Mouse (Mus musculus): ENCODE measurements around the gene Ttc39b. TPM values are rescaled to one million over a fixed set of nuclear protein-coding genes. Genes with fewer than 3 reads are reported as not detected.
A peak's percentile ranks its signal among the peaks of the same experiment; 100 is the strongest.

Gene Ttc39b
- polyA plus RNA-seq, 1 experiment, result 20.8 TPM

- no peak overlapping the region for H3K4me3 ChIP-seq (ENCODE audit: insufficient read depth, low read length)
- peak overlapping the region; percentile 59; the same call in 1 of the 2 replicates for H3K27ac ChIP-seq (ENCODE audit: insufficient read depth, low read length)
- peaks cover 2% of the 10 kb centered on the region for H3K4me1 ChIP-seq (ENCODE audit: control insufficient read depth, insufficient read depth, low read length)
- TF ChIP-seq CTCF (IDR thresholded peaks at IDR 0.05; ENCODE audit: extremely low read depth, insufficient read depth, low read length) (no peak), POLR2A (IDR thresholded peaks at IDR 0.05; ENCODE audit: extremely low read depth, insufficient read depth, low read length) (no peak)
These were observed 19.2 kb upstream of the Ttc39b start for GRCm38 (mm10) chr4:83343146-83343823.

- TF ChIP-seq POLR2A (IDR thresholded peaks at IDR 0.05; ENCODE audit: extremely low read depth, insufficient read depth, low read length) (no peak), CTCF (IDR thresholded peaks at IDR 0.05; ENCODE audit: extremely low read depth, insufficient read depth, low read length) (no peak)
- no peak overlapping the region for H3K27ac ChIP-seq (ENCODE audit: insufficient read depth, low read length)
- no peak overlapping the region for H3K4me3 ChIP-seq (ENCODE audit: insufficient read depth, low read length)
- H3K4me1 ChIP-seq (ENCODE audit: control insufficient read depth, insufficient read depth, low read length), result peaks cover 2% of the 10 kb centered on the region
These were observed 18.4 kb upstream of the Ttc39b start for GRCm38 (mm10) chr4:83342268-83342970.

GRCm38 (mm10) chr4:83339393-83339792, 15.3 kb upstream of the Ttc39b start:
- Histone ChIP-seq H3K4me3 (ENCODE audit: insufficient read depth, low read length) (no peak overlapping the region), H3K4me1 (ENCODE audit: control insufficient read depth, insufficient read depth, low read length) (peaks cover 2% of the 10 kb centered on the region), H3K27ac (ENCODE audit: insufficient read depth, low read length) (no peak overlapping the region)
- TF ChIP-seq POLR2A (IDR thresholded peaks at IDR 0.05; ENCODE audit: extremely low read depth, insufficient read depth, low read length) (no peak), CTCF (IDR thresholded peaks at IDR 0.05; ENCODE audit: extremely low read depth, insufficient read depth, low read length) (no peak)

- Histone ChIP-seq H3K4me1 (ENCODE audit: control insufficient read depth, insufficient read depth, low read length) (no peaks in the 10 kb centered on the region), H3K4me3 (ENCODE audit: insufficient read depth, low read length) (no peak overlapping the region), H3K27ac (ENCODE audit: insufficient read depth, low read length) (no peak overlapping the region)
- TF ChIP-seq CTCF (IDR thresholded peaks at IDR 0.05; ENCODE audit: extremely low read depth, insufficient read depth, low read length), result no peak
- TF ChIP-seq POLR2A (IDR thresholded peaks at IDR 0.05; ENCODE audit: extremely low read depth, insufficient read depth, low read length), result no peak
These were observed 13.7 kb upstream of the Ttc39b start for GRCm38 (mm10) chr4:83337717-83338116.

- H3K27ac ChIP-seq (ENCODE audit: insufficient read depth, low read length), result no peak overlapping the region
- H3K4me3 ChIP-seq (ENCODE audit: insufficient read depth, low read length), result no peak overlapping the region
- H3K4me1 ChIP-seq (ENCODE audit: control insufficient read depth, insufficient read depth, low read length), result no peaks in the 10 kb centered on the region
- TF ChIP-seq CTCF (IDR thresholded peaks at IDR 0.05; ENCODE audit: extremely low read depth, insufficient read depth, low read length) (no peak), POLR2A (IDR thresholded peaks at IDR 0.05; ENCODE audit: extremely low read depth, insufficient read depth, low read length) (no peak)
These were observed 6.3 kb upstream of the Ttc39b start for GRCm38 (mm10) chr4:83330369-83330768.

- TF ChIP-seq CTCF (IDR thresholded peaks at IDR 0.05; ENCODE audit: extremely low read depth, insufficient read depth, low read length), result no peak
- TF ChIP-seq POLR2A (IDR thresholded peaks at IDR 0.05; ENCODE audit: extremely low read depth, insufficient read depth, low read length), result no peak
- Histone ChIP-seq H3K27ac (ENCODE audit: insufficient read depth, low read length) (no peak overlapping the region), H3K4me3 (ENCODE audit: insufficient read depth, low read length) (no peak overlapping the region), H3K4me1 (ENCODE audit: control insufficient read depth, insufficient read depth, low read length) (no peaks in the 10 kb centered on the region)
These were observed 5.6 kb upstream of the Ttc39b start for GRCm38 (mm10) chr4:83329615-83330014.

- no peaks in the 10 kb centered on the region for H3K4me1 ChIP-seq (ENCODE audit: control insufficient read depth, insufficient read depth, low read length)
- H3K27ac ChIP-seq (ENCODE audit: insufficient read depth, low read length), result no peak overlapping the region
- no peak overlapping the region for H3K4me3 ChIP-seq (ENCODE audit: insufficient read depth, low read length)
- no peak for TF ChIP-seq POLR2A (IDR thresholded peaks at IDR 0.05; ENCODE audit: extremely low read depth, insufficient read depth, low read length)
- TF ChIP-seq CTCF (IDR thresholded peaks at IDR 0.05; ENCODE audit: extremely low read depth, insufficient read depth, low read length), result no peak
These were observed 4.2 kb upstream of the Ttc39b start for GRCm38 (mm10) chr4:83328026-83328945.

- Histone ChIP-seq H3K27ac (ENCODE audit: insufficient read depth, low read length) (no peak overlapping the region), H3K4me3 (ENCODE audit: insufficient read depth, low read length) (no peak overlapping the region), H3K4me1 (ENCODE audit: control insufficient read depth, insufficient read depth, low read length) (0 out of 2 replicates have a peak, but pooled peaks cover 2% of the 10 kb centered on the region)
- no peak for TF ChIP-seq POLR2A (IDR thresholded peaks at IDR 0.05; ENCODE audit: extremely low read depth, insufficient read depth, low read length)
- no peak for TF ChIP-seq CTCF (IDR thresholded peaks at IDR 0.05; ENCODE audit: extremely low read depth, insufficient read depth, low read length)
These were observed 3.5 kb upstream of the Ttc39b start for GRCm38 (mm10) chr4:83327526-83327925.

- H3K4me1 ChIP-seq (ENCODE audit: control insufficient read depth, insufficient read depth, low read length), result 0 out of 2 replicates have a peak, but pooled peaks cover 2% of the 10 kb centered on the region
- no peak overlapping the region for H3K27ac ChIP-seq (ENCODE audit: insufficient read depth, low read length)
- no peak for TF ChIP-seq POLR2A (IDR thresholded peaks at IDR 0.05; ENCODE audit: extremely low read depth, insufficient read depth, low read length)
- TF ChIP-seq CTCF (IDR thresholded peaks at IDR 0.05; ENCODE audit: extremely low read depth, insufficient read depth, low read length), result no peak
- no peak overlapping the region for H3K4me3 ChIP-seq (ENCODE audit: insufficient read depth, low read length)
These were observed 1.3 kb upstream of the Ttc39b start for GRCm38 (mm10) chr4:83325366-83325765.
